Mouse (Mus musculus) erythroblast, embryonic 14.5 days (primary cell): Measurements from ENCODE around the gene Sp3.

Experiments used
- GATA1 ChIP-seq: IDR thresholded peaks from 2 replicates; pipeline ENCODE4 v1.6.1; 2012; ENCODE audit warnings: low read length, inconsistent platforms, mixed read lengths
- TAL1 ChIP-seq: IDR thresholded peaks from 3 replicates; pipeline ENCODE4 v1.6.1; 2012; ENCODE audit warnings: low read length, inconsistent platforms, mixed read lengths

GRCm38 (mm10) chr2:72970831-72971230, 9.4 kb downstream of the Sp3 start:
- no peak for TF ChIP-seq GATA1
- TF ChIP-seq TAL1, result no peak
